Mouse (Mus musculus): ENCODE data around the gene Rnf149. TPM values are rescaled to one million over a fixed set of nuclear protein-coding genes. Genes with fewer than 3 reads are reported as not detected.

The Rnf149 gene
- 50.7 TPM for polyA plus RNA-seq (2014; fragmentation: Illumina TruSeq; extraction: RNeasy Lipid Tissue Mini Kit (QIAGEN cat#74804))

GRCm38 (mm10) chr1:39577253-39577705 is at the start of gene Rnf149:
TSS of gene Rnf149 (minus strand) at chr1:39577405.

DNA sequence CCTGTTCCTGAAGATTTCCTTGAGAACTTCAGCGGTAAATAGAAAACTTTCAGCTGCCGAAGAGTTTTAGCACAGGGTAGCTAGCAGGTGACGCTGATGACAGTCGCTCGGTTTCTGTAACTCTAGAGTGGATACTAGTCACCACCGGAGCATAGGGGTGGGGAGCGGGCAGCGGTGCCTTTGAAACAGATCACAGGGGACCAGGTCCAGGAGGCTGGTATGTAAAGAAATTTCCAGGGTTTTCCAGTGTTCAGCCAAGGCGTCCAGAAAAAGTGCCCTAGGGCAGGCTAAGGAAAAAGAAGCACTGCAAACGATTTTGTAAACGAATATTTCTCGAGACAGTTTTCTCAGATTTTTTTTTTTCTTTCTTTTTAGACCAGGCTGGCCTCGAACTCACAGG is 42.4 kb downstream of the Rnf149 start, which contains the start of gene Cnot11:
Cnot11 (plus strand) TSS at position 162 of the 400 bp plus-strand sequence.

Other genes with a start within 250 kb of the Rnf149 start
- gene Rpl31, start 209.6 kb downstream of the Rnf149 start, polyA plus RNA-seq (2014; fragmentation: Illumina TruSeq; extraction: RNeasy Lipid Tissue Mini Kit (QIAGEN cat#74804)) = 317 TPM
- gene Tbc1d8, start 98.7 kb downstream of the Rnf149 start, polyA plus RNA-seq (2014; fragmentation: Illumina TruSeq; extraction: RNeasy Lipid Tissue Mini Kit (QIAGEN cat#74804)) = 26.9 TPM
- 99.6 TPM for gene Cnot11, start 42.4 kb downstream of the Rnf149 start, polyA plus RNA-seq (2014; fragmentation: Illumina TruSeq; extraction: RNeasy Lipid Tissue Mini Kit (QIAGEN cat#74804))
- gene Creg2, start 74.1 kb upstream of the Rnf149 start, polyA plus RNA-seq (2014; fragmentation: Illumina TruSeq; extraction: RNeasy Lipid Tissue Mini Kit (QIAGEN cat#74804)) = 2.5 TPM
- gene Rfx8, start 143.6 kb upstream of the Rnf149 start, polyA plus RNA-seq (2014; fragmentation: Illumina TruSeq; extraction: RNeasy Lipid Tissue Mini Kit (QIAGEN cat#74804)) = not detected
- not detected for gene Gm3646, start 227.9 kb upstream of the Rnf149 start, polyA plus RNA-seq (2014; fragmentation: Illumina TruSeq; extraction: RNeasy Lipid Tissue Mini Kit (QIAGEN cat#74804))